Mouse (Mus musculus) CH12.LX (cell line): ENCODE data around the gene Lmnb2. TPM values are rescaled to one million over a fixed set of nuclear protein-coding genes. Genes with fewer than 3 reads are reported as not detected.

ENCODE experiments used
- DNase-seq: peaks from one replicate; pipeline ENCODE4 v3.0.0-alpha.2; 2013; ENCODE audit errors: extremely low read depth
- H3K27ac ChIP-seq: 2 replicates; pipeline ENCODE4 v1.5.1; 2012; ENCODE audit warnings: low read depth, mild to moderate bottlenecking, control low read depth, moderate library complexity; ENCODE audit not compliant: insufficient read depth
- H3K27me3 ChIP-seq: replicated peaks from 2 replicates; pipeline ENCODE3; 2012; ENCODE audit warnings: inconsistent platforms
- H3K36me3 ChIP-seq, 2 experiments: replicated peaks in 1 of 2; 2 replicates each; pipeline versions ENCODE3 to v1.6.1; 2012; ENCODE audit warnings: inconsistent platforms in 1 of 2, low read length in 1 of 2, mild to moderate bottlenecking in 1 of 2, mixed read lengths in 1 of 2, moderate library complexity in 1 of 2; ENCODE audit not compliant: control insufficient read depth in 1 of 2, insufficient read depth in 1 of 2
- H3K4me1 ChIP-seq, 2 experiments: 2 replicates each; pipeline ENCODE4 v1.6.1; 2012; ENCODE audit warnings: inconsistent platforms in 1 of 2, moderate library complexity in 1 of 2; ENCODE audit not compliant: insufficient read depth in 2 of 2, control insufficient read depth in 1 of 2
- H3K4me2 ChIP-seq: 2 replicates; pipeline ENCODE4 v1.6.1; 2012; ENCODE audit warnings: low read depth, mild to moderate bottlenecking, control low read depth; ENCODE audit not compliant: poor library complexity, insufficient read depth, severe bottlenecking
- H3K4me3 ChIP-seq, 3 experiments: fragments of 150-350 bp in 1 of 3; sonication (generic) in 1 of 3; replicated peaks in 1 of 3; 2 replicates each; pipeline versions ENCODE3 to v1.5.1; 2011 to 2012; ENCODE audit warnings: low read depth in 2 of 3, low read length in 2 of 3, mild to moderate bottlenecking in 2 of 3, moderate library complexity in 2 of 3, control low read depth in 1 of 3, improper control_type of control experiment in 1 of 3, inconsistent platforms in 1 of 3, mixed read lengths in 1 of 3; ENCODE audit not compliant: poor library complexity in 1 of 3
- H3K79me2 ChIP-seq: replicated peaks from 2 replicates; pipeline ENCODE4 v1.6.1; 2012; ENCODE audit warnings: mild to moderate bottlenecking, moderate library complexity; ENCODE audit not compliant: control insufficient read depth, poor library complexity, insufficient read depth, severe bottlenecking; ENCODE audit errors: extremely low read depth
- H3K9ac ChIP-seq: 2 replicates; pipeline ENCODE4 v1.6.1; 2012; ENCODE audit warnings: low read depth, mild to moderate bottlenecking, control low read depth, moderate library complexity; ENCODE audit not compliant: insufficient read depth
- H3K9me3 ChIP-seq: replicated peaks from 2 replicates; pipeline ENCODE3; 2012; ENCODE audit warnings: low read length, inconsistent platforms, mixed read lengths
- BHLHE40 ChIP-seq: IDR thresholded peaks from 2 replicates; pipeline ENCODE4 v1.6.1; 2011; ENCODE audit warnings: mild to moderate bottlenecking, low read depth, low read length, improper control_type of control experiment
- E2F4 ChIP-seq: IDR thresholded peaks from 2 replicates; pipeline ENCODE4 v1.6.1; 2011; ENCODE audit warnings: low read depth, low read length, improper control_type of control experiment; ENCODE audit not compliant: insufficient replicate concordance
- ELF1 ChIP-seq: IDR thresholded peaks from 2 replicates; pipeline ENCODE4 v1.6.1; 2014; ENCODE audit warnings: low read depth, mild to moderate bottlenecking, inconsistent platforms, low read length, improper control_type of control experiment
- EP300 ChIP-seq: IDR thresholded peaks from 2 replicates; pipeline ENCODE4 v1.6.1; 2011; ENCODE audit warnings: low read length, improper control_type of control experiment
- ETS1 ChIP-seq: conservative IDR thresholded peaks from 2 replicates; pipeline ENCODE4 v1.6.1; 2012; ENCODE audit warnings: low read depth, mild to moderate bottlenecking, inconsistent platforms, low read length, improper control_type of control experiment, moderate library complexity
- JUN ChIP-seq: IDR thresholded peaks from 2 replicates; pipeline ENCODE4 v1.6.1; 2011; ENCODE audit warnings: low read depth, mild to moderate bottlenecking, low read length, improper control_type of control experiment, moderate library complexity; ENCODE audit not compliant: insufficient read depth
- MAFK ChIP-seq: IDR thresholded peaks from 2 replicates; pipeline ENCODE4 v1.6.1; 2011; ENCODE audit warnings: low read length, improper control_type of control experiment; ENCODE audit not compliant: insufficient replicate concordance
- MAX ChIP-seq: IDR thresholded peaks from 2 replicates; pipeline ENCODE4 v1.6.1; 2011; ENCODE audit warnings: low read length, improper control_type of control experiment
- MYC ChIP-seq: IDR thresholded peaks from 2 replicates; pipeline ENCODE4 v1.6.1; 2011; ENCODE audit warnings: low read depth, mild to moderate bottlenecking, improper control_type of control experiment, low read length
- NELFE ChIP-seq: IDR thresholded peaks from 2 replicates; pipeline ENCODE4 v1.6.1; 2011; ENCODE audit warnings: low read depth, low read length, improper control_type of control experiment
- NRF1 ChIP-seq: IDR thresholded peaks from 2 replicates; pipeline ENCODE4 v1.6.1; 2014; ENCODE audit warnings: low read depth, mild to moderate bottlenecking, inconsistent platforms, low read length, improper control_type of control experiment, moderate library complexity
- PAX5 ChIP-seq: IDR thresholded peaks from 2 replicates; pipeline ENCODE4 v1.6.1; 2012; ENCODE audit warnings: low read length, inconsistent platforms, mixed read lengths
- POLR2A ChIP-seq: IDR thresholded peaks from 2 replicates; pipeline ENCODE4 v1.6.1; 2011; ENCODE audit warnings: low read depth, mild to moderate bottlenecking, improper control_type of control experiment, low read length
- POLR2AphosphoS2 ChIP-seq: IDR thresholded peaks from 2 replicates; pipeline ENCODE4 v1.6.1; 2011; ENCODE audit warnings: low read depth, low read length, improper control_type of control experiment
- RAD21 ChIP-seq: IDR thresholded peaks from 2 replicates; pipeline ENCODE4 v1.6.1; 2011; ENCODE audit warnings: low read depth, mild to moderate bottlenecking, low read length, improper control_type of control experiment, moderate library complexity
- RCOR1 ChIP-seq: conservative IDR thresholded peaks from 2 replicates; pipeline ENCODE4 v1.6.1; 2012; ENCODE audit warnings: low read depth, mild to moderate bottlenecking, inconsistent platforms, low read length, improper control_type of control experiment
- SIN3A ChIP-seq: IDR thresholded peaks from 2 replicates; pipeline ENCODE4 v1.6.1; 2012; ENCODE audit warnings: low read length, improper control_type of control experiment, inconsistent platforms
- SMC3 ChIP-seq: IDR thresholded peaks from 2 replicates; pipeline ENCODE4 v1.6.1; 2011; ENCODE audit warnings: low read depth, low read length, improper control_type of control experiment
- TBP ChIP-seq: conservative IDR thresholded peaks from 2 replicates; pipeline ENCODE4 v1.6.1; 2011; ENCODE audit warnings: low read depth, low read length, improper control_type of control experiment
- UBTF ChIP-seq: IDR thresholded peaks from 2 replicates; pipeline ENCODE4 v1.6.1; 2012; ENCODE audit warnings: low read depth, mild to moderate bottlenecking, inconsistent platforms, low read length, improper control_type of control experiment, moderate library complexity
- USF1 ChIP-seq: IDR thresholded peaks from 2 replicates; pipeline ENCODE4 v1.6.1; 2014; ENCODE audit warnings: low read depth, mild to moderate bottlenecking, inconsistent platforms, low read length, improper control_type of control experiment
- USF2 ChIP-seq: conservative IDR thresholded peaks from 2 replicates; pipeline ENCODE4 v1.6.1; 2011; ENCODE audit warnings: low read depth, low read length, improper control_type of control experiment
- ZC3H11A ChIP-seq: IDR thresholded peaks from 2 replicates; pipeline ENCODE4 v1.6.1; 2012; ENCODE audit warnings: low read depth, mild to moderate bottlenecking, inconsistent platforms, low read length, improper control_type of control experiment
- ZKSCAN1 ChIP-seq: IDR thresholded peaks from 2 replicates; pipeline ENCODE4 v1.6.1; 2012; ENCODE audit warnings: low read depth, inconsistent platforms, low read length, improper control_type of control experiment, borderline replicate concordance
- ZMIZ1 ChIP-seq: IDR thresholded peaks from 2 replicates; pipeline ENCODE4 v1.6.1; 2012; ENCODE audit warnings: low read depth, mild to moderate bottlenecking, inconsistent platforms, low read length, improper control_type of control experiment
- ZNF384 ChIP-seq: IDR thresholded peaks from 2 replicates; pipeline ENCODE4 v1.6.1; 2012; ENCODE audit warnings: low read depth, low read length, improper control_type of control experiment, inconsistent platforms
- dilution Hi-C: fragments of 300-500 bp; cut with MboI; formaldehyde crosslinking; loops from 2 replicates; pipeline ENCODE4 v1.14.3; 2020; ENCODE audit warnings: low sequenced_read_pairs; ENCODE audit not compliant: extremely low pct_unique_long_range_greater_than_20kb, extremely low pct_ligation_motif_present
- in situ Hi-C: fragments of 300-500 bp; cut with MboI; formaldehyde crosslinking; loops from 3 replicates; pipeline ENCODE4 v1.14.3; 2019; ENCODE audit warnings: low sequenced_read_pairs, low pct_ligation_motif_present, low pct_unique_long_range_greater_than_20kb, mixed read lengths
- polyA plus RNA-seq: library from polyadenylated mRNA; unstranded; fragments of >175 nt; gene quantifications from 2 replicates; pipeline ENCODE4 v1.2.1, GENCODE M21; 2012; ENCODE audit warnings: low read depth; ENCODE audit not compliant: insufficient read length
- total RNA-seq, 2 experiments: library from RNA; depleted of rRNA; stranded (reverse); fragments of 300-350 nt in 1 of 2; fragments of >200 nt in 1 of 2; gene quantifications; 2 replicates each; pipeline ENCODE4 v1.2.3; 2012 to 2014

Lmnb2 gene
- total and polyA plus RNA-seq, 3 experiments = 20.7 to 25.8 (median 23.7) TPM

GRCm38 (mm10) chr10:80864446-80864845, 53.6 kb downstream of the Lmnb2 start:
- H3K79me2 ChIP-seq = no peaks in the 10 kb centered on the region
- TF ChIP-seq NELFE (no peak), POLR2AphosphoS2 (no peak), ZC3H11A (no peak), PAX5 (no peak), ZMIZ1 (no peak), ELF1 (no peak), SIN3A (no peak), POLR2A (no peak), BHLHE40 (no peak)
- peaks cover 0 to 3% of the 10 kb centered on the region in 2 experiments; a peak in 1 of 4 replicates for H3K4me1 ChIP-seq
- no peak for DNase-seq
- no peak overlapping the region for H3K4me2 ChIP-seq
- dilution Hi-C loops = no loop called here
- in situ Hi-C loops = no loop called here
- peaks cover 65 to 89% of the 10 kb centered on the region in 2 experiments for H3K36me3 ChIP-seq
- H3K4me3 ChIP-seq = no peak overlapping the region
- no peak overlapping the region for H3K27ac ChIP-seq
- no peaks in the 10 kb centered on the region for H3K27me3 ChIP-seq
- no peaks in the 10 kb centered on the region for H3K9me3 ChIP-seq
- no peak overlapping the region for H3K9ac ChIP-seq

GRCm38 (mm10) chr10:80862305-80862704, 55.7 kb downstream of the Lmnb2 start:
- in situ Hi-C loops = no loop called here

GRCm38 (mm10) chr10:80858350-80858935, 59.6 kb downstream of the Lmnb2 start:
- in situ Hi-C loops = loop anchor here (5.0 kb wide), 1 partner anchor 36 kb away; no protein-coding TSS in a partner anchor
- no peak for TF ChIP-seq USF2
- no peak for TF ChIP-seq BHLHE40
- TF ChIP-seq POLR2A = no peak
- no peak for TF ChIP-seq ETS1
- no peak for TF ChIP-seq RAD21
- no peak for TF ChIP-seq ZMIZ1
- TF ChIP-seq PAX5 = no peak
- TF ChIP-seq NRF1 = no peak
- no peak for TF ChIP-seq ZNF384
- TF ChIP-seq SIN3A = no peak
- TF ChIP-seq MAX = no peak
- TF ChIP-seq EP300 = no peak
- no peak for TF ChIP-seq ZC3H11A
- no peak for TF ChIP-seq ZKSCAN1
- no peak for TF ChIP-seq MAFK
- no peak for TF ChIP-seq NELFE
- TF ChIP-seq MYC = no peak
- no peak for TF ChIP-seq TBP
- TF ChIP-seq E2F4 = no peak

More at GRCm38 (mm10) chr10:80862305-80862704, 55.7 kb downstream of the Lmnb2 start:
- H3K4me1 ChIP-seq = peaks cover 3% of the 10 kb centered on the region in 2 experiments; a peak in 2 of 4 replicates
- TF ChIP-seq JUN = no peak
- no peak for TF ChIP-seq POLR2AphosphoS2
- no peak for TF ChIP-seq RCOR1
- no peak for TF ChIP-seq UBTF
- TF ChIP-seq ELF1 = no peak
- TF ChIP-seq PAX5 = no peak
- no peak for TF ChIP-seq USF1
- no peak for TF ChIP-seq NRF1
- no peak for TF ChIP-seq SMC3
- TF ChIP-seq ZC3H11A = no peak
- no peak for TF ChIP-seq ZMIZ1
- TF ChIP-seq POLR2A = no peak
- TF ChIP-seq, all 38 proteins: peak for 0
- Histone ChIP-seq H3K36me3 (peaks cover 56 to 86% of the 10 kb centered on the region in 2 experiments), H3K27ac (no peak overlapping the region), H3K4me3 (no peak overlapping the region), H3K9ac (no peak overlapping the region), H3K79me2 (no peaks in the 10 kb centered on the region), H3K9me3 (no peaks in the 10 kb centered on the region), H3K27me3 (no peaks in the 10 kb centered on the region), H3K4me2 (no peak overlapping the region)
- dilution Hi-C loops = no loop called here
- no peak for DNase-seq

More at GRCm38 (mm10) chr10:80858350-80858935, 59.6 kb downstream of the Lmnb2 start:
- Histone ChIP-seq H3K36me3 (peaks cover 24 to 53% of the 10 kb centered on the region in 2 experiments), H3K27me3 (no peaks in the 10 kb centered on the region), H3K27ac (no peak overlapping the region), H3K79me2 (peaks cover 16% of the 10 kb centered on the region), H3K4me3 (no peak overlapping the region), H3K4me1 (peaks cover 14 to 29% of the 10 kb centered on the region in 2 experiments), H3K9me3 (no peaks in the 10 kb centered on the region), H3K4me2 (no peak overlapping the region), H3K9ac (no peak overlapping the region)
- no peak for DNase-seq
- dilution Hi-C loops = no loop called here
